Mouse (Mus musculus) midbrain, embryonic 11.5 days (tissue): ENCODE data around the gene Ralgps2. TPM values are rescaled to one million over a fixed set of nuclear protein-coding genes. Genes with fewer than 3 reads are reported as not detected.
A peak's percentile ranks its signal among the peaks of the same experiment; 100 is the strongest.

Source experiments
- ATAC-seq: fragments of 200-750 bp; cut with Nextera tagmentation; 2 replicates; pipeline ENCODE4 v1.8.0; 2017; ENCODE audit warnings: moderate TSS enrichment, moderate library complexity; ENCODE audit not compliant: low FRiP score
- DNase-seq: peaks from one replicate; pipeline ENCODE4 v3.0.0; 2015; ENCODE audit warnings: low spot score; ENCODE audit errors: missing footprints
- H3K27ac ChIP-seq: fragments of 300-500 bp; sonication (generic); 2 replicates; pipeline ENCODE4 v1.5.1; 2014; ENCODE audit warnings: low read depth, low read length
- H3K27me3 ChIP-seq: fragments of 300-500 bp; sonication (generic); 2 replicates; pipeline ENCODE4 v1.6.1; 2014; ENCODE audit warnings: mild to moderate bottlenecking, low read length, moderate library complexity, mixed read lengths; ENCODE audit not compliant: control insufficient read depth, insufficient read depth
- H3K36me3 ChIP-seq: fragments of 300-500 bp; sonication (generic); 2 replicates; pipeline ENCODE4 v1.6.1; 2014; ENCODE audit warnings: mild to moderate bottlenecking, low read length, moderate library complexity, mixed read lengths; ENCODE audit not compliant: control insufficient read depth, insufficient read depth
- H3K4me1 ChIP-seq: fragments of 300-500 bp; sonication (generic); 2 replicates; pipeline ENCODE4 v1.6.1; 2014; ENCODE audit warnings: low read length; ENCODE audit not compliant: control insufficient read depth, insufficient read depth
- H3K4me2 ChIP-seq: fragments of 300-500 bp; sonication (generic); 2 replicates; pipeline ENCODE4 v1.6.1; 2014; ENCODE audit warnings: mild to moderate bottlenecking, moderate library complexity
- H3K4me3 ChIP-seq: fragments of 300-500 bp; sonication (generic); 2 replicates; pipeline ENCODE4 v1.5.1; 2014; ENCODE audit warnings: low read depth, low read length
- H3K9ac ChIP-seq: fragments of 300-500 bp; sonication (generic); 2 replicates; pipeline ENCODE4 v1.6.1; 2014; ENCODE audit warnings: low read length
- H3K9me3 ChIP-seq: fragments of 300-500 bp; sonication (generic); 2 replicates; pipeline ENCODE4 v1.6.1; 2016; ENCODE audit warnings: low read length; ENCODE audit not compliant: control insufficient read depth
- WGBS: fragments of 180-500 bp; shearing (Covaris S2); extraction: QIAGEN DNeasy Blood & Tissue Kit; methylation state at CpG from one replicate; pipeline ENCODE4 v1.1.7; 2014; 5-methylcytosine and 5-hydroxymethylcytosine counted together
- polyA plus RNA-seq: library from polyadenylated mRNA; unstranded; fragments of >200 nt; fragmentation: Nextera tagmentation; extraction: Ambion mirVana; gene quantifications from 2 replicates; pipeline ENCODE4 v1.2.1, GENCODE M21; 2014

Ralgps2 gene
- polyA plus RNA-seq, 1 experiment from 2014 or later: 85.1 TPM

- WGBS: 67% methylated on average over 4 of the region's 4 CpGs
- no peaks in the 10 kb centered on the region for H3K36me3 ChIP-seq
- H3K9me3 ChIP-seq: no peaks in the 10 kb centered on the region
- H3K4me2 ChIP-seq: no peak within 1 kb of the TSS
- H3K27ac ChIP-seq: no peak within 1 kb of the TSS
- H3K27me3 ChIP-seq: no peaks in the 10 kb centered on the region
- H3K9ac ChIP-seq: no peak within 1 kb of the TSS
- ATAC-seq (no peak), DNase-seq (no peak)
- H3K4me3 ChIP-seq: no peak within 1 kb of the TSS
- H3K4me1 ChIP-seq: peaks cover 5% of the 10 kb centered on the region
These were observed 101.2 kb downstream of the Ralgps2 start, which contains the start of gene Angptl1 for GRCm38 (mm10) chr1:156838177-156838576. Gene Angptl1, plus strand, starts transcription at chr1:156838562.

DNA sequence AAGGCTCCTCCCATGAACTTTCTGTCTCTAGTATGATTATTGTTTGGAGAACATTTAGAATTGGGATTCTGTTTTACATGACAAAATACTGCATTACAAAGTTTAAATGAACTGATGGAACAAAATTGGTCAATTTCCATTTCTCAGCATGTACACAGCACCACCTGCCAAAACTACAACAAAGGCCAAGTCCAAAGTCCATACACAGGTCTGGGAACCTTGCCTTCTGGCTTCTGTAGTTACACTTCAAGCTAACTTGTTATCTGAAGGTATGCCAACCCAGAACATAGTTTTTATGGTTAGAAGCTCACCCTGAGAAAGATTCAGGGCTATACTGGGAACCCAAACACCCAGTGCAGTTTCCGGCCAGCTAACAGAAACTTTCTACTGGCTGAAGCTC is 120.2 kb downstream of the Ralgps2 start:
- Histone ChIP-seq H3K4me2 (no peak overlapping the region), H3K27ac (no peak overlapping the region), H3K4me3 (no peak overlapping the region), H3K4me1 (no peaks in the 10 kb centered on the region), H3K9me3 (no peaks in the 10 kb centered on the region), H3K36me3 (peaks cover 4% of the 10 kb centered on the region), H3K9ac (no peak overlapping the region), H3K27me3 (no peaks in the 10 kb centered on the region)
- no peak for ATAC-seq
- 97% methylated on average over 1 of the region's 1 CpGs for WGBS
- no peak for DNase-seq

GRCm38 (mm10) chr1:156813485-156813884 is 125.9 kb downstream of the Ralgps2 start:
- no peaks in the 10 kb centered on the region for H3K4me1 ChIP-seq
- no peak overlapping the region for H3K4me3 ChIP-seq
- H3K9ac ChIP-seq: no peak overlapping the region
- ATAC-seq: no peak
- DNase-seq: no peak
- no peaks in the 10 kb centered on the region for H3K27me3 ChIP-seq
- peaks cover 4% of the 10 kb centered on the region for H3K36me3 ChIP-seq
- no peak overlapping the region for H3K27ac ChIP-seq
- no peaks in the 10 kb centered on the region for H3K9me3 ChIP-seq
- WGBS: 70% methylated on average over 6 of the region's 6 CpGs
- no peak overlapping the region for H3K4me2 ChIP-seq

DNA sequence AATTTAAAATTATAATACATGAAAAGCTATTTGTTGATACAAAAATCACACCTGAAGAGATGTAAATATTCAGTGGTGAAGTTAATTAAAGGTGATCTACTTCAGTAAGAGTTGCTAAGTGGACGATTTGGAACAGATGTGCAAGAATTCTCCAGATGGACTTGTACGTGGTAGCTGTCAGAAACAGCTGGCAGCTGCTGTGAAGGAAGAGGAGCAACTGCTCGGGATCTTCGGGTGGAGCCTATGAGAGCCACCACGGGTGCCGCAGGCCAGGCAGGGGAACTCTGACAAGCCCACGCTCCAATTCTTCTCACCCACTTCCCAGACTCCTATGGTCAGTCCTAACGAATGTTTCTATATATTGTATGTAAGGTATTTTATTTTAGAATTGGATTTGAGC is 126.7 kb downstream of the Ralgps2 start:
- no peak for DNase-seq

DNA sequence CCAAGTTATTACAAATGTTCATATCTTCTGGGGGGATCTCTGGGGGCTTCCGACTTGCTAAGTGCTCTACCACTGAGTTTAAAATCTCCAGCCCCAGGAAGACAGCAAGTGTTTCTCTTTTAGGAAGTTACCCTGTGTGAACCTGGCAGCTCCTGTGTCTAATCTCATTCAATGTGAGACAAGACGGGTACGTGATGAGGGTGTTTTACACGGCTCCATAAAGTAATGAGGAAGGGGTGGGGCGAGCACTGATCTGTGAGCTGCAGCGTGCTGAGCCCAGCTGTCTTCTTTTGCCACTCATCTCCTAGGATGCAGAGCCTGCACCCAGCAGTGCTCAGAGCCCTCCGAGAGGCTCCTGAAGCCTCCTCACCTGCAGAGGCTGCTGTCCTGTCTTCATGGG is 127.5 kb downstream of the Ralgps2 start:
- Histone ChIP-seq H3K27ac (no peak overlapping the region), H3K4me1 (no peaks in the 10 kb centered on the region), H3K4me3 (no peak overlapping the region), H3K4me2 (no peak overlapping the region), H3K9ac (no peak overlapping the region), H3K27me3 (no peaks in the 10 kb centered on the region), H3K36me3 (no peaks in the 10 kb centered on the region), H3K9me3 (no peaks in the 10 kb centered on the region)
- DNase-seq: no peak
- WGBS: 90% methylated on average over 7 of the region's 7 CpGs
- ATAC-seq: no peak

More for the DNA sequence above, 126.7 kb downstream of the Ralgps2 start:
- H3K4me3 ChIP-seq: no peak overlapping the region
- no peaks in the 10 kb centered on the region for H3K4me1 ChIP-seq
- H3K9me3 ChIP-seq: no peaks in the 10 kb centered on the region
- H3K27me3 ChIP-seq: no peaks in the 10 kb centered on the region
- WGBS: 85% methylated on average over 8 of the region's 8 CpGs
- no peak for ATAC-seq
- no peak overlapping the region for H3K27ac ChIP-seq
- peaks cover 3% of the 10 kb centered on the region for H3K36me3 ChIP-seq
- no peak overlapping the region for H3K9ac ChIP-seq
- no peak overlapping the region for H3K4me2 ChIP-seq

DNA sequence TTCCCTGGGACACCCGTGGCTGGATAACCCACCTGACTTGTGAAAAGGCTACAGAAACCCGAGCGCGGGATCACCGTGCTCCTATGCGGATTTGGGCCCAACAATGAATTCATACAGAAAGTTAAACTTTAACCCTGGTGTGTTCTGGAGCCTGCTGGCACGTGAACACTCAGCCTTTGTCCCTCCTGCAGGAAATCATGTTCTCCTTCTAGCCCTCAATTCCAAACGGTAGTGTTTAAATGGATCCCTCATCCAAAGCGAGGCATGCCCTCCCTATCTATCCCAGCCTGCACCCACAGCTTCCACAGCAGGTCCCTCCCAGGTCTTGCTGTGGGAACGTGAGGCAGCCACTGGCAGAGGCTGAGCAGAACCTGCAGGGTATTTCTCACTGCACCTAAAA is 131.1 kb downstream of the Ralgps2 start:
- no peak for ATAC-seq
- no peaks in the 10 kb centered on the region for H3K36me3 ChIP-seq
- no peak overlapping the region for H3K27ac ChIP-seq
- no peaks in the 10 kb centered on the region for H3K27me3 ChIP-seq
- H3K4me3 ChIP-seq: no peak overlapping the region
- no peak for DNase-seq
- no peaks in the 10 kb centered on the region for H3K4me1 ChIP-seq
- H3K9ac ChIP-seq: no peak overlapping the region
- H3K4me2 ChIP-seq: no peak overlapping the region
- no peaks in the 10 kb centered on the region for H3K9me3 ChIP-seq
- WGBS: 84% methylated on average over 10 of the region's 10 CpGs

DNA sequence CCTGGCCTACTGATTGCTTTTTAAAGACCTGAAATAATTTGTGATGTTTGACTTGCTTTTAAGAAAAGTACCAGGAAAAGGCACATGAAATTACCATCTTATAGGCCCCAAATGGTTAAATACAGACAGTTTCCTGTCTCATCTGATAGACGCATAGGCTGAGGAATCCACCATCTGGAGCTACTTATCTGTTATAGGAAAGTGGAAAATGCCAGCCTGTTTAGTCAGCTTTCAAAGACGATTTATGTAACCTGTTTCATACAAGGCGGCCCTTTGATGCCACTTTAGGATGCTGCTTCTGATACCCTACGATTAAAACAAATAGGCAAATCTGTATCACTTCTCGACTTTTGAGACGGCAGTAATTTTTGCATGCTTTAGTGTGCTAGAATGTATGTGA is 138.2 kb downstream of the Ralgps2 start:
- no peak overlapping the region for H3K9ac ChIP-seq
- no peaks in the 10 kb centered on the region for H3K27me3 ChIP-seq
- no peak for DNase-seq
- no peak overlapping the region for H3K4me2 ChIP-seq
- no peak for ATAC-seq
- H3K36me3 ChIP-seq: no peaks in the 10 kb centered on the region
- H3K4me3 ChIP-seq: no peak overlapping the region
- no peaks in the 10 kb centered on the region for H3K9me3 ChIP-seq
- WGBS: 88% methylated on average over 6 of the region's 6 CpGs
- H3K27ac ChIP-seq: no peak overlapping the region
- H3K4me1 ChIP-seq: no peaks in the 10 kb centered on the region

GRCm38 (mm10) chr1:156796251-156796650 is 143.2 kb downstream of the Ralgps2 start:
- no peaks in the 10 kb centered on the region for H3K36me3 ChIP-seq
- DNase-seq: no peak
- H3K4me3 ChIP-seq: no peak overlapping the region
- no peaks in the 10 kb centered on the region for H3K9me3 ChIP-seq
- no peaks in the 10 kb centered on the region for H3K4me1 ChIP-seq
- no peak overlapping the region for H3K9ac ChIP-seq
- ATAC-seq: no peak
- H3K4me2 ChIP-seq: no peak overlapping the region
- H3K27me3 ChIP-seq: 0 out of 2 replicates have a peak, but pooled peaks cover 4% of the 10 kb centered on the region
- no peak overlapping the region for H3K27ac ChIP-seq
- WGBS: 68% methylated on average over 9 of the region's 9 CpGs

DNA sequence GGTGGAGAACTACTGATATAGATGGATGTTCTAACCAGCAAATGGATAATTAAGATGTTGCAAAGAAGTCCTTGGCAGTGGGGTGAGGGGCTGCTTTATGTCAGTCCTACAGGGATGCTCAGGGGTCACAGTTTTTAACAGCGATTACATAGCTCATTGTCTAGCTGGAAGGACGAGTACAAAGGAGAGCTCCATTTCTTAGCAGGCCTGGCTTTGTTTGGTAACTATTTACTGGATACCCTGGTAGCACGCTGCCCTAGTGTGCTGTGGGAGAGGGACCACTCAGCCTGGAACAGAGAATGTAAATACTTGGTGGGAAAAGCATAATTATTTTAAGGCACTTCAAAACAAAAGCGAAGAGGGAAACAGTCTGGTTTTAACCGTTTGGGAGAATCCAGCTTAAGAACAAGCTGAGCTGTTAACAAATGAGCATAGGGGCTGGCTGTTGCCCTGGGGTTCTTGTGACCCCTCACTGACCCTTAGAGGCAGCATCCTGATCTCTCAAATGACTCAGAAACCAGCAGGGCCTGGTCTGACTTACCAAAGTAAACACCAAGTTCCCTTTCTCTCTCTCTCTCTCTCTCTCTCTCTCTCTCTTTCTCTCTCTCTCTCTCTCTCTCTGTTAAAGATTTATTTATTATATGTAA is 149.5 kb downstream of the Ralgps2 start:
- H3K27me3 ChIP-seq: peaks cover 20% of the 10 kb centered on the region
- no peak overlapping the region for H3K9ac ChIP-seq
- peak; percentile 91 for DNase-seq
- no peak overlapping the region for H3K4me3 ChIP-seq
- H3K36me3 ChIP-seq: no peaks in the 10 kb centered on the region
- no peaks in the 10 kb centered on the region for H3K9me3 ChIP-seq
- H3K4me2 ChIP-seq: no peak overlapping the region
- peak; percentile 73 for ATAC-seq
- 5% methylated on average over 5 of the region's 5 CpGs for WGBS
- no peak overlapping the region; the same call in 1 of the 2 replicates for H3K27ac ChIP-seq
- H3K4me1 ChIP-seq: peaks cover 5% of the 10 kb centered on the region
